Mouse (Mus musculus): ENCODE measurements at regions not wholly inside any gene's neighbourhood (a gene's known extent, or its start where the extent isn't known, plus 50 kb on each side); places are given as distances from the start of the nearest gene placed in this dataset.
A peak's percentile ranks its signal among the peaks of the same experiment; 100 is the strongest.

DNA sequence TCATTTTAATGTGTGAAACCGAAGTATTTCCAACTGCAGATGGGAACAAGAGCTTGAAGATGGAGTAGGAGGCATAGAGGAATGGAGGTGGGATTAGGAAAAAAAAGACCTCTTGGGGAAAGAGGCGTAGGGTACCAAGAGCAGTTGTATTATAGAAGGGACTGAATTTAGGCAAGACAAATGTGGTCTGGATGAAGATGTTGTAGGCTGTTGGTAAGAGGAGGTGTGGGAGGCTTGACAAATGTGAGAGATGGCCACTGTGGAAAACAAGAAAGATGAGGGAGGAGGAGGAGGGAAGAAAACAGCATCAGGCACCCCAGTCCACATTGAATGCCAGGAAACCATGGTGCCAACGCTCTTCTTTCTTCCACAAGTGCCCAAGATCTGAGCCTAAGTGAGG is 302.4 kb upstream of the Fbxo33 start:
- ATAC-seq (ENCODE audit: low FRiP score): no peak
- Histone ChIP-seq H3K27ac (ENCODE audit: low read depth, low read length) (no peak overlapping the region), H3K27me3 (ENCODE audit: insufficient read depth, low read length) (no peaks in the 10 kb centered on the region), H3K36me3 (ENCODE audit: insufficient read depth, low read length) (no peaks in the 10 kb centered on the region), H3K4me2 (ENCODE audit: low read depth, low read length, poor library complexity, severe bottlenecking) (no peak overlapping the region), H3K9me3 (ENCODE audit: low read length) (no peaks in the 10 kb centered on the region), H3K9ac (replicated peaks; ENCODE audit: low read length, poor library complexity, severe bottlenecking) (no peak overlapping the region), H3K4me1 (ENCODE audit: insufficient read depth, low read length) (no peaks in the 10 kb centered on the region), H3K4me3 (ENCODE audit: low read depth, low read length) (no peak overlapping the region)
- WGBS: 89% methylated on average over 3 of the region's 3 CpGs
- TF ChIP-seq CTCF (IDR thresholded peaks at IDR 0.05): no peak
- no peak for DNase-seq (ENCODE audit: low spot score)

DNA sequence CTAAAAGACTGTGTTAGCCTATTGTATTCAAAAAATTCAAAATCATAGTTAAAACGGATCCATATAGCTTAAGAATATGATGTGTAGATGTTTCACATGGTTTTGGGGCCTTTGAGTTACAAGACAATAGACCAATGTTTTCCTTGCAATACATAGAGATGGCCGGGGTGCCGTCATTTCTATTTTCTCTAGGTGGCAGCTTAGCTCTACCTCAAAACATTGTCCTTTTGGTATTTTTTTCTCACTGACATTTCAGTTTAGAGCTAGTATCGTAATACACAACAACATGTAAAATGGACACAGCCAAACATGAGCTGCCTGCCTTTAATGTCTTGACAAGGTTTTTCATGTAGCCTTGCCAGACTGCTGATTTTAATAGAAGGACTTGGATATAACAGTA is 290.3 kb upstream of the Fbxo33 start:
- Histone ChIP-seq H3K4me3 (ENCODE audit: low read depth, low read length) (no peak overlapping the region), H3K9me3 (ENCODE audit: low read length) (no peaks in the 10 kb centered on the region), H3K9ac (replicated peaks; ENCODE audit: low read length, poor library complexity, severe bottlenecking) (no peak overlapping the region), H3K4me1 (ENCODE audit: insufficient read depth, low read length) (no peaks in the 10 kb centered on the region), H3K27me3 (ENCODE audit: insufficient read depth, low read length) (no peaks in the 10 kb centered on the region), H3K27ac (ENCODE audit: low read depth, low read length) (no peak overlapping the region), H3K36me3 (ENCODE audit: insufficient read depth, low read length) (no peaks in the 10 kb centered on the region), H3K4me2 (ENCODE audit: low read depth, low read length, poor library complexity, severe bottlenecking) (no peak overlapping the region)
- ATAC-seq (ENCODE audit: low FRiP score) (no peak), DNase-seq (ENCODE audit: low spot score) (peak; percentile 63)
- TF ChIP-seq CTCF (IDR thresholded peaks at IDR 0.05): peak; percentile 60
- 79% methylated on average over 4 of the region's 4 CpGs for WGBS

DNA sequence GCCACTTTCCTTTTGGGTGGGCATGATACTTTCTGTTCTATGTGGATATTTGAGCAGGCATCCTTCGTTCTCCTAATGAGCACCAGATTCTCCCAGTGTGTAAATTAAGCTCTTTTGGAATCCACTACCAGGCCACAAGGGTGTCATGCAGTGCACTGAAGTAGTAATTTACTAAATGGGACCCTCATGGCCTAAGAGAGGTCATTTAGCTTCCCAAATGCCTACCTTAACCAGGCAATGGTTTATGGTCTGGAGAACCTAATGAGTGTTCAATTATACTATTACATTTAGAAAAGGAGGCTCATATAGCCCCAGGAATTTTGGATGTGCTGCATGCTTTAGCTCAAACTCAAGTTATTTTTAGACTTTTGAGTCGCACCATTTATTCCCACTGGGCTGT is 289.6 kb upstream of the Fbxo33 start:
- Histone ChIP-seq H3K9me3 (ENCODE audit: low read length) (no peaks in the 10 kb centered on the region), H3K27me3 (ENCODE audit: insufficient read depth, low read length) (no peaks in the 10 kb centered on the region), H3K4me2 (ENCODE audit: low read depth, low read length, poor library complexity, severe bottlenecking) (no peak overlapping the region), H3K36me3 (ENCODE audit: insufficient read depth, low read length) (no peaks in the 10 kb centered on the region), H3K4me3 (ENCODE audit: low read depth, low read length) (no peak overlapping the region), H3K4me1 (ENCODE audit: insufficient read depth, low read length) (no peaks in the 10 kb centered on the region), H3K27ac (ENCODE audit: low read depth, low read length) (no peak overlapping the region), H3K9ac (replicated peaks; ENCODE audit: low read length, poor library complexity, severe bottlenecking) (no peak overlapping the region)
- DNase-seq (ENCODE audit: low spot score) (peak; percentile 4), ATAC-seq (ENCODE audit: low FRiP score) (no peak)
- WGBS: 79% methylated on average over 2 of the region's 2 CpGs
- no peak for TF ChIP-seq CTCF (IDR thresholded peaks at IDR 0.05)

DNA sequence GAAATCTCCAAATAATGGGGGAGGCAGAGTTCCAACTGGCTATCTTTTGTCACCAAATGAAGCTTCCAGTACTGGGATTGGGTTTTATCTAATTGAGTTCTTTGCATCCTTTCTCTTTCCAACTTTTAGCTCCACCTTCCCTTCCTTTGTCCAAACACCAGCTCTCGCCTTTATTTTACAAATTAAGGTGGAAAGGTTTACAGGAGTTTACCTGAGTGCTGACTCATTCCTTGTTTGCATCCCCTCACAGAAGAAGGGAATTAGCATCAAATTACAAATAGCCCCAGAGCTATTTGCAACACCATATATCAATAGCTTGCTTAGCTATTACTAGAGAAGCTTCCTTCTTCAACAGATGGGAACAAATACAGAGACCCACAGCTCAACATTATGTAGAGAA is 287.9 kb upstream of the Fbxo33 start:
- Histone ChIP-seq H3K9ac (replicated peaks; ENCODE audit: low read length, poor library complexity, severe bottlenecking) (no peak overlapping the region), H3K27me3 (ENCODE audit: insufficient read depth, low read length) (no peaks in the 10 kb centered on the region), H3K27ac (ENCODE audit: low read depth, low read length) (no peak overlapping the region), H3K9me3 (ENCODE audit: low read length) (no peaks in the 10 kb centered on the region), H3K36me3 (ENCODE audit: insufficient read depth, low read length) (no peaks in the 10 kb centered on the region), H3K4me3 (ENCODE audit: low read depth, low read length) (no peak overlapping the region), H3K4me1 (ENCODE audit: insufficient read depth, low read length) (no peaks in the 10 kb centered on the region), H3K4me2 (ENCODE audit: low read depth, low read length, poor library complexity, severe bottlenecking) (no peak overlapping the region)
- 46% methylated on average over 1 of the region's 1 CpGs for WGBS
- DNase-seq (ENCODE audit: low spot score) (no peak), ATAC-seq (ENCODE audit: low FRiP score) (no peak)
- no peak for TF ChIP-seq CTCF (IDR thresholded peaks at IDR 0.05)

- Histone ChIP-seq H3K36me3 (ENCODE audit: insufficient read depth, low read length) (no peaks in the 10 kb centered on the region), H3K4me2 (ENCODE audit: low read depth, low read length, poor library complexity, severe bottlenecking) (no peak overlapping the region), H3K27me3 (ENCODE audit: insufficient read depth, low read length) (no peaks in the 10 kb centered on the region), H3K27ac (ENCODE audit: low read depth, low read length) (no peak overlapping the region), H3K4me3 (ENCODE audit: low read depth, low read length) (no peak overlapping the region), H3K4me1 (ENCODE audit: insufficient read depth, low read length) (no peaks in the 10 kb centered on the region), H3K9me3 (ENCODE audit: low read length) (no peaks in the 10 kb centered on the region), H3K9ac (replicated peaks; ENCODE audit: low read length, poor library complexity, severe bottlenecking) (no peak overlapping the region)
- no peak for ATAC-seq (ENCODE audit: low FRiP score)
- no peak for TF ChIP-seq CTCF (IDR thresholded peaks at IDR 0.05)
- no peak for DNase-seq (ENCODE audit: low spot score)
- WGBS: 94% methylated on average over 1 of the region's 1 CpGs
Measured at GRCm38 (mm10) chr12:59497434-59497833, 277.9 kb upstream of the Fbxo33 start.

DNA sequence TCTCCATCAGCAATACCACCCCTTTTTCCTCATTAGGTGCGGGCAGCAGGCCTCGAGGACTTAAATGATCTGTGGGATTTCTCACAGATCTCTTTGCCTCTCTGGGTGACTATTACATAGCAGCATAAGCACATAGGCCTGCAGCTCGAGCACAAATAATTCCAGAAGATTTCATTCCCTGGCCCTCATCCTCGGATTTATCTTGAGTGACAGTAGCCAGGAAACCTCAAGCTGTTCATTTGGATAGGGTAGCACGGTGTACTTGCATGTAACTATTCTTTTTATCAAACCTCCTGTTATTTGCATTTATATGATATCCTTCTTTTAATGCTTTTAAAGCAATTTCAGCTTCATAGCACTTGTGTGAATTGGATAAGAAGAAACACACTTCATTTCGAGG is 268.5 kb upstream of the Fbxo33 start:
- no peaks in the 10 kb centered on the region for H3K4me1 ChIP-seq (ENCODE audit: insufficient read depth, low read length)
- H3K27me3 ChIP-seq (ENCODE audit: insufficient read depth, low read length): no peaks in the 10 kb centered on the region
- no peak overlapping the region for H3K27ac ChIP-seq (ENCODE audit: low read depth, low read length)
- ATAC-seq (ENCODE audit: low FRiP score): no peak
- H3K9me3 ChIP-seq (ENCODE audit: low read length): no peaks in the 10 kb centered on the region
- 62% methylated on average over 6 of the region's 6 CpGs for WGBS
- no peak overlapping the region for H3K9ac ChIP-seq (replicated peaks; ENCODE audit: low read length, poor library complexity, severe bottlenecking)
- H3K4me2 ChIP-seq (ENCODE audit: low read depth, low read length, poor library complexity, severe bottlenecking): no peak overlapping the region
- no peak for TF ChIP-seq CTCF (IDR thresholded peaks at IDR 0.05)
- H3K36me3 ChIP-seq (ENCODE audit: insufficient read depth, low read length): no peaks in the 10 kb centered on the region
- DNase-seq (ENCODE audit: low spot score): no peak
- no peak overlapping the region for H3K4me3 ChIP-seq (ENCODE audit: low read depth, low read length)

- H3K27me3 ChIP-seq (ENCODE audit: insufficient read depth, low read length): no peaks in the 10 kb centered on the region
- TF ChIP-seq CTCF (IDR thresholded peaks at IDR 0.05): no peak
- H3K27ac ChIP-seq (ENCODE audit: low read depth, low read length): no peak overlapping the region
- DNase-seq (ENCODE audit: low spot score): no peak
- no peaks in the 10 kb centered on the region for H3K4me1 ChIP-seq (ENCODE audit: insufficient read depth, low read length)
- H3K9ac ChIP-seq (replicated peaks; ENCODE audit: low read length, poor library complexity, severe bottlenecking): no peak overlapping the region
- no peak overlapping the region for H3K4me3 ChIP-seq (ENCODE audit: low read depth, low read length)
- H3K9me3 ChIP-seq (ENCODE audit: low read length): no peaks in the 10 kb centered on the region
- 91% methylated on average over 1 of the region's 1 CpGs for WGBS
- H3K36me3 ChIP-seq (ENCODE audit: insufficient read depth, low read length): no peaks in the 10 kb centered on the region
- H3K4me2 ChIP-seq (ENCODE audit: low read depth, low read length, poor library complexity, severe bottlenecking): no peak overlapping the region
- ATAC-seq (ENCODE audit: low FRiP score): no peak
Measured at GRCm38 (mm10) chr12:59487507-59487906, 268.0 kb upstream of the Fbxo33 start.
